16 mouse cellular contexts compared by ENCODE assay signal in the genomic region with DNA sequence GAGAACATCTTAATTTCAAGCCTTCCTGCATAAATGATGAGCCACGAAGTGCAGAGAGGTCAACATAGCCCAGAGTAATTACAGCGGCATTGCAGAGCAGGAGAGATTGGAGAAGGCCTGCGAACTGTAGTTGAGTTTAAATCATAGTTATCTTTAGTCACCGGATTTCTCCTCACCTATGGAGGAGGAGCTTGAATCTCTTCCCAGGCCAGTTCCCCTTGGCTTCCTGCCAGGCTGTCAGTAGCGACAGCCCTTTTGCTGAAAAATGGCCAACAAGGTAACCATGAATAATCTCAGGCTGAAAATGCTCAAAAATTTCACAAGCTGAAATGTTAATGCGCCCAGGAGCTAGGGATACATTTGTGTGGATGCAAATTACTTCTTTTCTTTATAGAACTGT.
DNase-seq lines count a peak whose midpoint lies in the region; ATAC-seq lines count a peak whose summit lies in the region.
"Had no signal": no experiment of that assay in that cellular context is flagged by ENCODE, and none has a peak within 500 bp of the region (broad histone marks: within the 10 kb centered on the region; RNA-seq: fewer than 3 reads in every experiment).

No protein-coding gene starts in this region.

- ATAC-seq in neural tube, embryonic 15.5 days (ENCODE audit: low FRiP score), result no peak

- H3K9me3 ChIP-seq in neural tube, embryonic 15.5 days (replicated peaks), result no peaks in the 10 kb centered on the region
- H3K9me3 ChIP-seq: embryonic facial prominence, embryonic 12.5 days; forebrain, embryonic 12.5 days; hindbrain, embryonic 12.5 days had no signal

- peaks cover 6% of the 10 kb centered on the region; the same call in 1 of the 2 replicates for H3K4me1 ChIP-seq in neural tube, embryonic 15.5 days
- H3K4me1 ChIP-seq: embryonic facial prominence, embryonic 12.5 days; hindbrain, embryonic 12.5 days had no signal

- no peak overlapping the region for H3K4me2 ChIP-seq in neural tube, embryonic 15.5 days
- H3K4me2 ChIP-seq: embryonic facial prominence, embryonic 12.5 days; forebrain, embryonic 12.5 days; hindbrain, embryonic 12.5 days had no signal

- intact Hi-C loops in heart, postnatal 36 days (cut with DNase I), result no loop called here

- H3K4me3 ChIP-seq in neural tube, embryonic 15.5 days (replicated peaks), result no peak overlapping the region
- H3K4me3 ChIP-seq: embryonic facial prominence, embryonic 12.5 days; forebrain, embryonic 12.5 days; hindbrain, embryonic 12.5 days had no signal

- H3K9ac ChIP-seq in neural tube, embryonic 15.5 days (replicated peaks), result no peak overlapping the region
- H3K9ac ChIP-seq: embryonic facial prominence, embryonic 12.5 days; forebrain, embryonic 12.5 days; hindbrain, embryonic 12.5 days; liver, embryonic 14.5 days had no signal

- no peaks in the 10 kb centered on the region for H3K27me3 ChIP-seq in neural tube, embryonic 15.5 days (replicated peaks)
- H3K27me3 ChIP-seq: embryonic facial prominence, embryonic 12.5 days; forebrain, embryonic 12.5 days; hindbrain, embryonic 12.5 days had no signal

- 66% methylated on average over 6 of the region's 6 CpGs for WGBS in neural tube, embryonic 15.5 days

- H3K27ac ChIP-seq in neural tube, embryonic 15.5 days (replicated peaks), result no peak overlapping the region
- H3K27ac ChIP-seq: embryonic facial prominence, embryonic 12.5 days; forebrain, embryonic 12.5 days; hindbrain, embryonic 12.5 days; liver, embryonic 14.5 days had no signal

- no peaks in the 10 kb centered on the region for H3K36me3 ChIP-seq in neural tube, embryonic 15.5 days
- H3K36me3 ChIP-seq: embryonic facial prominence, embryonic 12.5 days; forebrain, embryonic 12.5 days; hindbrain, embryonic 12.5 days had no signal

- DNase-seq in adrenal gland, postnatal 25 days, result peak; percentile 12
- DNase-seq in adrenal gland, adult 18-20 months (ENCODE audit: low spot score in 2 of 2), result no peak
- peak; percentile 5 for DNase-seq in kidney, postnatal 14 days
- DNase-seq in kidney, adult 18-20 months, result no peak
- DNase-seq in right cerebral cortex, postnatal 4 days, result peak; percentile 16
- no peak for DNase-seq in right cerebral cortex, adult 18-20 months
- DNase-seq in heart, postnatal 36 days, result peak; percentile 14 to 16
- DNase-seq: gastrocnemius, postnatal 14 days; kidney, adult 9 months; retina, postnatal 1 day; thymus, postnatal 36 days had no signal

Comparison
In these comparisons a context has a peak if more than half of its experiments do, and no peak if none do; other contexts are left out.
1. DNase-seq: peak in adrenal gland, postnatal 25 days (single experiment), kidney, postnatal 14 days (single experiment), right cerebral cortex, postnatal 4 days (single experiment) and heart, postnatal 36 days (2 of 2); none in adrenal gland, adult 18-20 months (0 of 2), kidney, adult 18-20 months (single experiment) and right cerebral cortex, adult 18-20 months (single experiment).